Mouse (Mus musculus) liver, postnatal 0 days (tissue): ENCODE results near the gene Tmem30a.

Experiments
- CTCF ChIP-seq: sonication (generic); IDR thresholded peaks from 2 replicates; pipeline ENCODE4 v1.5.1; 2016; ENCODE audit warnings: antibody characterized with exemption, low read depth
- EP300 ChIP-seq: IDR thresholded peaks from 2 replicates; pipeline ENCODE4 v1.6.1; 2016; ENCODE audit warnings: antibody characterized with exemption, low read depth, mild to moderate bottlenecking

DNA sequence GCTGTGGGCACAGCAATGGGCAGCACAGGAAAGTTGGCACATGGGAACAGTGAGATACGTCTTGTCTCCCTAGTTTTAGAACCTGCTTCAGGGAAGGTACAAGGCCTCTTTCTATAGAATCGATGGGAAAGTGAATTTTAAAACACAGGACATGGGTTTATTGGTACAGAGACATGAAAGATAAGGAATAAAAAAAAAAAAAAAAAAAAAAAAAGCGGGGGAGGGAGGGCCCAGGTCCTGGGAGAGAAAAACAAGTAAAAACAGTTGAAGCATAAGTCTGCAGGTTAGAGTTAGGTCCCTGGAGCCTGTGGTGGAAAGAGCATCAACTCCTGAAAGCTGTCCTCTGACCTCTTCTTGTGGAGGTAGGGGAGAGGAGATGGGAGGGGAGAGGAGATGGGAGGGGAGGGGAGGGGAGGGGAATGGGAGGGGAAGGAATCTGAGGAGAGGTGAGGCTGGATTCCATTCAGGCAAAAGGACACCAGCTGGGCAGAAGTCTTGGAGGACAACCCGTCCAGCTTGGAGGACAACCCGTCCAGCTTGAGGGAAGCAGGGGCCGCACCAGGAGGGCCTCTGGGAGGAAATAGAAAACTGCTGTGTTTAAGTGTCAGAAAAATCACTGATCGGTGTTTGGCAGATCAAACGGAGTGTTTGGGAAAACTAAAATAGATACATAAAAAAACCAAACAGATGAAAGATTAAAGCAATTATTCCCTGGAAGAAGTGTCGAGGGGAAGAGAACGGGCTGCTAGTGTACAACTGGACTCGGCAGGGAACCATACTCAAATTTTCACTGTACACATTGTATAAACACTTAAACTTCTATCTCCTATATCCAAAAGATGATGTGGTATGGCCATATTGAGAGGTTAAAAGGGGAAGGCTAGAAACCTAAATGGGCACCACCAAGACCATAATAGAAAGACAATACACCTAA lies 17.9 kb upstream of the Tmem30a start:
- TF ChIP-seq EP300 (no peak), CTCF (no peak)
